Mouse (Mus musculus): ENCODE data around the gene Ap5z1. TPM values are rescaled to one million over a fixed set of nuclear protein-coding genes. Genes with fewer than 3 reads are reported as not detected.

Gene Ap5z1
- 6.6 TPM for polyA plus RNA-seq (2012; fragmentation: generic; extraction: Trizol)
- long read RNA-seq, experiment 1, transcript Ap5z1-201 (17 exons, 3,689 nt), result major isoform, 7 of 14 reads
- long read RNA-seq, experiment 1, partial matches to known transcripts, result 2 of 14 reads
- long read RNA-seq, experiment 1, other reads (novel, unspliced or antisense), result 5 of 14 reads
- long read RNA-seq, experiment 2, transcript Ap5z1-201 (17 exons, 3,689 nt), result major isoform, 29 of 48 reads
- long read RNA-seq, experiment 2, partial matches to known transcripts, result 4 of 48 reads
- long read RNA-seq, experiment 2, other reads (novel, unspliced or antisense), result 12 of 48 reads

DNA sequence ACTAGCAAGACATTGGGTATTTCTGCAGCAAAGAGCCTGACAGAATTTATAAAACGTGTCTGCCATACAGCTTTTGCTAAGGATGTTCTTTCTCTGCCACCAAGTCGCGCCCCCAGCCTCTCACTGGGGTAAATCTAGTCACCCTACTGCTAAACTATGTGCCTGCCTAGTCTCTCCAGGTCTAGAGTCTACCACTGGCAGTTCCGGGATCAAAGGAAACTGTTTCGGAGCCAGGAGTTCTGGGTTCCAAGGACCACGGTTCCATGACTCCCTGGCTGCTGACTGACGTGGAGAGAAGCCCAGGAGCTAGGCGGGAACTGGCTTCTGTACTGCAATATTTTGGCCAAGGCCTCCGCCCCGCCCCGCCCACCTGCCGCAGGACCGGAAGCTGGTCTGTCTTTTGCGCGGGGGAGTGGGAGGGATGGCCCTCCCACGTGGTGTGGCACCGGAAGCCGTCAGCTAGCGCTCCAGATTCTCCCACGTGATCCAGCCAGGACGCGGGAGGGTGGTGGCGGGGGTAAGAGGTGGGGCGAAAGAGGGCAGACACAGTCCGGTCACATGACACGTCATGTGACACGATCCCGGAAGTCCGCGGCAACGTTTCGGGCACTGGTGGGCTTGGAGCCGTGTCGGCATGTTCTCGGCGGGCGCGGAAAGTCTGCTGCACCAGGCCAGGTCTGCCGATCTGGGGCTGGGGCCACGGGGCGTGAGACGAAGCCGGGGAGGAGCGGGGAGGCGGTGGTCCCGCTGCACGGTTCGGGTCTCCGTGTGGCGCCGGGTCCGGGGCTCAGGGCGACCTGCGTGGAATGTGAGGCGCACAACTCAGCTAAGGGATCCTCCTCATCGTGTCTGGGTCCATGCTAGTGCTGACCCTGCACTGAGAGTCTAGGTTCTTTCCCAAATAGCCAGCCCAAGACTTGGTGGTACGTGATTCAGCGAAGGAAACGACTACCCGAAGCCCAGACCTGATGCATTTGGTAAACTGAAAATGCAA, at the start of gene Ap5z1:
Gene Ap5z1, plus strand, starts transcription at position 484 of the 994 bp plus-strand sequence.
- Histone ChIP-seq H3K27me3 (ENCODE audit: control insufficient read depth, insufficient read depth, insufficient read length) (no peaks in the 10 kb centered on the region), H3K79me3 (ENCODE audit: low read depth) (no peaks in the 10 kb centered on the region), H3K4me3 (ENCODE audit: insufficient read depth, poor library complexity, severe bottlenecking) (peak within 1 kb of the TSS; percentile 72), H3ac (ENCODE audit: control insufficient read depth, insufficient read length, low read depth) (peak within 1 kb of the TSS; percentile 75), H3K79me2 (ENCODE audit: control insufficient read depth, insufficient read depth) (no peaks in the 10 kb centered on the region), H3K36me3 (ENCODE audit: control insufficient read depth, insufficient read depth) (no peaks in the 10 kb centered on the region)
- TF ChIP-seq MYOD1 (IDR thresholded peaks at IDR 0.05; ENCODE audit: control insufficient read depth, insufficient read length, low read depth) (no peak), USF1 (IDR thresholded peaks at IDR 0.05; ENCODE audit: low read depth) (peak; percentile 98), CEBPB (IDR thresholded peaks at IDR 0.05; ENCODE audit: low read depth) (no peak), MAX (IDR thresholded peaks at IDR 0.05) (peak; percentile 73)

DNA sequence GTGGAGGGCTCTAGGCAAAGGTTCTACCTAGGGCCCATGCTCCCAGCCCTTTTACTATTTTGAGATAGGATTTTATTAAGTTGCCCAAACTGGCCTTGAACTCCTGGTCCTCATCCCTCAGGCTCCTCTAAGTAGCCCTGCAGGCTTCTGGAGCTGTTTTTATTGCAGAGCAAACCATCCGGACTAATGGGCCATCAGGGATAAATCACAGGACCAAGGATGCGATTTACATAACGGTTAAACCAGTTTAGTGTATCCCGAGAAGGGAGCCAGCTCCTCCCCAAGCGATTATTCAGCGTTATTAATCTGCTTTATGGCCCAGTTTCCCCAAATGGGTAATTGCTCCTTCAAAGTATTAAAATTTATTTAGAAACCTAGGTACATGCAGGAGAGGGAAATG, 48.3 kb upstream of the Ap5z1 start:
- Histone ChIP-seq H3K4me3 (ENCODE audit: insufficient read depth, poor library complexity, severe bottlenecking) (no peak overlapping the region), H3ac (ENCODE audit: control insufficient read depth, insufficient read length, low read depth) (no peak overlapping the region), H3K27me3 (ENCODE audit: control insufficient read depth, insufficient read depth, insufficient read length) (no peaks in the 10 kb centered on the region), H3K79me2 (ENCODE audit: control insufficient read depth, insufficient read depth) (peaks cover 17% of the 10 kb centered on the region), H3K79me3 (ENCODE audit: low read depth) (peaks cover 4% of the 10 kb centered on the region), H3K36me3 (ENCODE audit: control insufficient read depth, insufficient read depth) (peaks cover 7% of the 10 kb centered on the region)
- TF ChIP-seq FOSL1 (IDR thresholded peaks at IDR 0.05; ENCODE audit: insufficient read depth, low read length, poor library complexity, severe bottlenecking) (no peak), MAX (IDR thresholded peaks at IDR 0.05) (no peak), CEBPB (IDR thresholded peaks at IDR 0.05; ENCODE audit: low read depth) (no peak), MYOG (IDR thresholded peaks at IDR 0.05; ENCODE audit: control insufficient read depth, extremely low read depth, insufficient read length) (no peak), CTCF (IDR thresholded peaks at IDR 0.05; ENCODE audit: control insufficient read depth, insufficient read depth, insufficient read length) (no peak), MYOD1 (IDR thresholded peaks at IDR 0.05; ENCODE audit: control insufficient read depth, insufficient read length, low read depth) (no peak), USF1 (IDR thresholded peaks at IDR 0.05; ENCODE audit: low read depth) (no peak)

DNA sequence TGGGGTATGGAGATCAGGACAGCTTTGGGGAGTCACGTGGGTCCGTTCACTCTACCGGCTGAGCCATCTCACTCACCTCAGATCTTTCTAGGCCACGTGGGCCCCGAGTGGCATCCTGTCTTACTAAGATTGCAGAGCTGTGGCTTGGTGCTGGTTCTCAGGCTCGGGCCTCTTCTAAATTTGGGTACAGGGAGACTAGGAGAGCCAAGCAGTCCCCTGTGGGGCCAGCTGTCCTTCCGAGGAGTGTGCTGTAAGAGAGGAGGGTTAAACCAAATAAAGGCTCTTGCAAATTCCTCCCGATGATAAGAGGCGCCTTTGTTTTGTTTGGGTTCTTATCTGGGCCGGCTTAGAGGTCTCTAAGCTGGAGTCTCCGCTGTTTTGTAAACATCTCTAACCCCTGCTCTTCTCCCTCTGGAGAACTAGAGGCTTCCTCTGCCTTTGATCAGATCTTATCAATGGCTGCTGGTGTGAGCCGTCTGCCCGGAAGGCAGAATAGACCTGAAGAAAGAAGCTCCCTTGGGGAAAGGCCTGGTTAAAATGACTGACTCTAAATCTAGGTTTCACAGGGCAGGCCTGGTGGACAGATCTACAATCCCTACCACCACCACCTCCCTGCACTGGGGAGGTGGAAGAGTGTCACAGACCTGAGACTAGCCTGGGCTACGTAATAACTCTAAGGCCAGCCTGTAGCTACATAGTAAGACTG, 47.5 kb upstream of the Ap5z1 start:
- peaks cover 4% of the 10 kb centered on the region for H3K79me3 ChIP-seq (ENCODE audit: low read depth)
- H3K36me3 ChIP-seq (ENCODE audit: control insufficient read depth, insufficient read depth), result peaks cover 8% of the 10 kb centered on the region
- TF ChIP-seq CEBPB (IDR thresholded peaks at IDR 0.05; ENCODE audit: low read depth) (no peak), CTCF (IDR thresholded peaks at IDR 0.05; ENCODE audit: control insufficient read depth, insufficient read depth, insufficient read length) (no peak), MAX (IDR thresholded peaks at IDR 0.05) (no peak), FOSL1 (IDR thresholded peaks at IDR 0.05; ENCODE audit: insufficient read depth, low read length, poor library complexity, severe bottlenecking) (no peak), USF1 (IDR thresholded peaks at IDR 0.05; ENCODE audit: low read depth) (no peak), MYOG (IDR thresholded peaks at IDR 0.05; ENCODE audit: control insufficient read depth, extremely low read depth, insufficient read length) (no peak)
- no peak overlapping the region for H3K4me3 ChIP-seq (ENCODE audit: insufficient read depth, poor library complexity, severe bottlenecking)
- peaks cover 17% of the 10 kb centered on the region for H3K79me2 ChIP-seq (ENCODE audit: control insufficient read depth, insufficient read depth)
- no peak overlapping the region for H3ac ChIP-seq (ENCODE audit: control insufficient read depth, insufficient read length, low read depth)
- no peaks in the 10 kb centered on the region for H3K27me3 ChIP-seq (ENCODE audit: control insufficient read depth, insufficient read depth, insufficient read length)

DNA sequence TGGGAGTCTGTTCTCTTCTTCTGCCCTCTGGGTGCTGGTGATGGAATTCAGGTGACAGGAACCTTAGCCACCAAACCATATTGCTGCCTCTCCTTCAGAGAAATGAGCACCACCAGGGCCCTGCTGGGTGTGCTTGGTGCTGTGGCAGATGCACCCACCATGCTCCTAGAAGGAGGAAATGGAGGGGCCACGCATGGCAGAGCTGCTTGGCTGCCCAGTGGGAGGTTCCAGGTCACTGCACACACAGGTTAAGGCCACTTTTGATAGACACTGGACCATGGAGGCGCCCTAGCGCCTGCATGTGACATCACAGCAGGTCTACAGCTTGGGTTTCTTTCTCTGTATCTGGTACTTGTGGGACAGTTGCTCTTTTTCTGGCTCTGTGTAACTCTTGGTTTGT, 46.6 kb upstream of the Ap5z1 start:
- Histone ChIP-seq H3K4me3 (ENCODE audit: insufficient read depth, poor library complexity, severe bottlenecking) (no peak overlapping the region), H3K36me3 (ENCODE audit: control insufficient read depth, insufficient read depth) (peaks cover 8% of the 10 kb centered on the region), H3K79me3 (ENCODE audit: low read depth) (peaks cover 4% of the 10 kb centered on the region), H3ac (ENCODE audit: control insufficient read depth, insufficient read length, low read depth) (no peak overlapping the region), H3K79me2 (ENCODE audit: control insufficient read depth, insufficient read depth) (peaks cover 16% of the 10 kb centered on the region), H3K27me3 (ENCODE audit: control insufficient read depth, insufficient read depth, insufficient read length) (no peaks in the 10 kb centered on the region)
- TF ChIP-seq MYOD1 (IDR thresholded peaks at IDR 0.05; ENCODE audit: control insufficient read depth, insufficient read length, low read depth) (no peak), CEBPB (IDR thresholded peaks at IDR 0.05; ENCODE audit: low read depth) (no peak), USF1 (IDR thresholded peaks at IDR 0.05; ENCODE audit: low read depth) (no peak), CTCF (IDR thresholded peaks at IDR 0.05; ENCODE audit: control insufficient read depth, insufficient read depth, insufficient read length) (no peak), MAX (IDR thresholded peaks at IDR 0.05) (no peak), MYOG (IDR thresholded peaks at IDR 0.05; ENCODE audit: control insufficient read depth, extremely low read depth, insufficient read length) (no peak), FOSL1 (IDR thresholded peaks at IDR 0.05; ENCODE audit: insufficient read depth, low read length, poor library complexity, severe bottlenecking) (no peak)

DNA sequence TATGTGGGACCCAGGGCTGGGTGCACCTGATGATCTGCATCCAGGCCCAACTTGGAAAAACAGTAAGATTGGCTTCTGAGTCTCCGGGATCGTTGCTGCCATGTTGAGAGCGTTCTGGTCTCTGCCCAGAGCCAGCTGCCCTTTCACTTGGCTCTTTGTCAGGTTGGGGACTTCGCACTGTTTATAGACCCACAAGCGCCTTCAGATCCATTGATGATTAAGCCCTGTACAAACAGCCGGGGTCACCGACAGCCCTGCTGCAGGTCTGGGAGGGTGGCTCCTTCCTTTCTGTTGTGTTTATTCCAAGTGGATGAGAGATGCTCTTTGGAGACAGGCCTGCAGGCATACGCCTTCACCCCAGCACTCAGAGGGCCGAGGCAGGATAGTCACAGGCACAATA, 45.9 kb upstream of the Ap5z1 start:
- Histone ChIP-seq H3K4me3 (ENCODE audit: insufficient read depth, poor library complexity, severe bottlenecking) (no peak overlapping the region), H3K27me3 (ENCODE audit: control insufficient read depth, insufficient read depth, insufficient read length) (no peaks in the 10 kb centered on the region), H3ac (ENCODE audit: control insufficient read depth, insufficient read length, low read depth) (no peak overlapping the region), H3K36me3 (ENCODE audit: control insufficient read depth, insufficient read depth) (peaks cover 8% of the 10 kb centered on the region), H3K79me3 (ENCODE audit: low read depth) (peaks cover 4% of the 10 kb centered on the region), H3K79me2 (ENCODE audit: control insufficient read depth, insufficient read depth) (peaks cover 11% of the 10 kb centered on the region)
- TF ChIP-seq CEBPB (IDR thresholded peaks at IDR 0.05; ENCODE audit: low read depth), result no peak
